In the genomic region with DNA sequence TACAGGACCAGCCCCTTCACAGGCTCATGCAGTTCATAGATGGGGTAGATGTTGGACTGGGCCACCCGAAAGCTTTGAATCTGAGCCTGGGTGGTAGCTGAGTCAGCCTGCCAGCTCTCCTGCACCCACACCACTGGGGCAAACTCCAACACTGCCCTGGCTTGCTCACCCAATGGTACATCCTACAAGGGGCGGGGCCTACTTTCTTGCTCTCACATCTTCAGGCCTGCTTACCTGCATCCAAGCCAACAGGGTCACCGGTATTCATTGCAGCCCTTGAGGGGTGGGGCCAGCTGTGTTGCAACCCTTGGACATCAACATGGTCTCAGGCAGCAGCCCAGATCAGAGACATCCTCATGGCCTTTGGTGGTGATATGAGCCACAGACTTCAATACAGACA, we compare ENCODE assay signal across 14 mouse cellular contexts. TPM values are rescaled to one million over a fixed set of nuclear protein-coding genes. Genes with fewer than 3 reads are reported as not detected.
DNase-seq lines count a peak whose midpoint lies in the region; ATAC-seq and TF ChIP-seq lines count a peak whose summit lies in the region.
"Had no signal": no experiment of that assay in that cellular context is flagged by ENCODE, and none has a peak within 500 bp of the region (broad histone marks: within the 10 kb centered on the region; RNA-seq: fewer than 3 reads in every experiment).

No protein-coding gene starts in this region.

- H3K4me2 ChIP-seq in limb, embryonic 12.5 days: no peak overlapping the region
- no peak overlapping the region for H3K4me2 ChIP-seq in liver, postnatal 0 days (ENCODE audit: low read depth, low read length)

- no peaks in the 10 kb centered on the region for H3K9me3 ChIP-seq in limb, embryonic 12.5 days
- H3K9me3 ChIP-seq in limb, embryonic 10.5 days (replicated peaks): no peaks in the 10 kb centered on the region
- no peaks in the 10 kb centered on the region for H3K9me3 ChIP-seq in liver, postnatal 0 days (ENCODE audit: low read length)

- H3K4me3 ChIP-seq in limb, embryonic 12.5 days (replicated peaks): no peak overlapping the region
- H3K4me3 ChIP-seq in limb, embryonic 10.5 days: no peak overlapping the region
- no peak overlapping the region for H3K4me3 ChIP-seq in liver, postnatal 0 days (ENCODE audit: low read depth, low read length)

- peak; percentile 47; the same call in 1 of the 2 replicates for ATAC-seq in limb, embryonic 12.5 days (ENCODE audit: insufficient number of reproducible peaks, insufficient read depth, low FRiP score, low TSS enrichment, low read depth)
- ATAC-seq in liver, postnatal 0 days: peak; percentile 53; the same call in 1 of the 2 replicates
- ATAC-seq: inflammation-experienced regulatory T-cells, adult 6 months; Patski had no signal

- no peak overlapping the region for H3K9ac ChIP-seq in limb, embryonic 12.5 days (replicated peaks)
- H3K9ac ChIP-seq in liver, postnatal 0 days (replicated peaks): no peak overlapping the region

- H3K36me3 ChIP-seq in limb, embryonic 12.5 days: peaks cover 14% of the 10 kb centered on the region
- peaks cover 18% of the 10 kb centered on the region for H3K36me3 ChIP-seq in limb, embryonic 10.5 days
- H3K36me3 ChIP-seq in liver, postnatal 0 days (replicated peaks; ENCODE audit: insufficient read depth, low read length): peaks cover 2% of the 10 kb centered on the region; the same call in 1 of the 2 replicates

- H3K27me3 ChIP-seq in limb, embryonic 12.5 days: no peaks in the 10 kb centered on the region
- no peaks in the 10 kb centered on the region for H3K27me3 ChIP-seq in limb, embryonic 10.5 days (ENCODE audit: low read depth, poor library complexity, severe bottlenecking)
- H3K27me3 ChIP-seq in liver, postnatal 0 days (ENCODE audit: insufficient read depth, low read length): no peaks in the 10 kb centered on the region
- H3K27me3 ChIP-seq: Patski had no signal

- no peak overlapping the region for H3K27ac ChIP-seq in limb, embryonic 12.5 days
- no peak overlapping the region for H3K27ac ChIP-seq in limb, embryonic 10.5 days
- H3K27ac ChIP-seq in liver, postnatal 0 days (ENCODE audit: low read depth): no peak overlapping the region

- no peak for TF ChIP-seq CTCF in liver, postnatal 0 days (IDR thresholded peaks at IDR 0.05; ENCODE audit: low read depth)

- no peak for TF ChIP-seq EP300 in liver, postnatal 0 days (IDR thresholded peaks at IDR 0.05; ENCODE audit: low read depth)

- 87% methylated on average over 3 of the region's 3 CpGs for WGBS in limb, embryonic 12.5 days
- WGBS in limb, embryonic 10.5 days: 93% methylated on average over 3 of the region's 3 CpGs
- 77% methylated on average over 3 of the region's 3 CpGs for WGBS in liver, postnatal 0 days (ENCODE audit: insufficient replicate concordance)

- DNase-seq in cerebellum, adult 11-12 months: peak; percentile 7
- DNase-seq in cerebellum, adult 11 months: no peak
- DNase-seq in limb, embryonic 10.5 days (ENCODE audit: low spot score): no peak
- DNase-seq in kidney, postnatal 14 days: peak; percentile 12
- peak; percentile 23 for DNase-seq in liver, postnatal 0 days
- no peak for DNase-seq in B cell, adult 2 months
- no peak for DNase-seq in urinary bladder, postnatal 25 days (ENCODE audit: low spot score)
- DNase-seq: cerebellum, adult 2 months; heart, adult 18-20 months; layer of hippocampus, postnatal 36 days; thymus, postnatal 4 days had no signal

- peaks cover 1% of the 10 kb centered on the region for H3K4me1 ChIP-seq in limb, embryonic 12.5 days (replicated peaks)
- peaks cover under 1% of the 10 kb centered on the region; the same call in 1 of the 2 replicates for H3K4me1 ChIP-seq in limb, embryonic 10.5 days
- peaks cover 2% of the 10 kb centered on the region; the same call in 1 of the 2 replicates for H3K4me1 ChIP-seq in liver, postnatal 0 days (ENCODE audit: insufficient read depth)

RNA-seq across cellular contexts. Expression of a gene that starts 6.2 kb away (rescaled TPM):
- polyA plus RNA-seq in limb, embryonic 12.5 days (2016; fragmentation: Nextera tagmentation; extraction: Ambion mirVana): 139 TPM in 2 replicates
- 109 and 120 TPM in 2 replicates for polyA plus RNA-seq in limb, embryonic 10.5 days (2016; fragmentation: Nextera tagmentation; extraction: Ambion mirVana)
- 64.4 and 68.9 TPM in 2 replicates for polyA plus RNA-seq in liver, postnatal 0 days (2015; fragmentation: Nextera tagmentation; extraction: Ambion mirVana)

RNA-seq across cellular contexts. Expression of a gene that starts 6.2 kb away (rescaled TPM):
- 46.0 and 49.8 TPM in 2 replicates for polyA plus RNA-seq in limb, embryonic 12.5 days (2016; fragmentation: Nextera tagmentation; extraction: Ambion mirVana)
- 39.2 and 48.7 TPM in 2 replicates for polyA plus RNA-seq in limb, embryonic 10.5 days (2016; fragmentation: Nextera tagmentation; extraction: Ambion mirVana)
- polyA plus RNA-seq in liver, postnatal 0 days (2015; fragmentation: Nextera tagmentation; extraction: Ambion mirVana): 8.0 and 9.7 TPM in 2 replicates

Comparison
In these comparisons a context has a peak if more than half of its experiments do, and no peak if none do; other contexts are left out.
1. DNase-seq: peak in cerebellum, adult 11-12 months (single experiment), kidney, postnatal 14 days (single experiment) and liver, postnatal 0 days (single experiment); none in cerebellum, adult 11 months (single experiment), limb, embryonic 10.5 days (single experiment), B cell, adult 2 months (0 of 2) and urinary bladder, postnatal 25 days (single experiment).